Mouse (Mus musculus) central nervous system, embryonic 14 days (tissue): ENCODE data around the gene Mbd5. TPM values are rescaled to one million over a fixed set of nuclear protein-coding genes. Genes with fewer than 3 reads are reported as not detected.

Experiments used
- polyA plus RNA-seq: library from polyadenylated mRNA; depleted of rRNA; stranded (reverse); fragments of >200 nt; gene quantifications from 2 replicates; pipeline ENCODE4 v1.2.3, GENCODE M21; 2012; rRNA removed

The Mbd5 gene
- 20.6 and 21.6 TPM in 2 replicates for polyA plus RNA-seq

GRCm38 (mm10) chr2:48948841-48949584 lies at the start of gene Mbd5:
Gene Mbd5, plus strand, starts transcription at chr2:48949508.

DNA sequence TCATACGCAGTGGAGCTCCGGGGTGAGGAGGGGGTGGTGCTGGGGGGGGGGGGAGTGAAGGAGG lies 776 bp downstream of the Mbd5 start, which contains the start of gene Orc4:
Orc4 (minus strand) TSS at position 26 of the 64 bp plus-strand sequence.

Other genes starting within 250 kb of the Mbd5 start
- 34.2 and 37.1 TPM in 2 replicates for gene Acvr2a, start 135.4 kb upstream of the Mbd5 start, polyA plus RNA-seq
- gene Orc4, start 769 bp downstream of the Mbd5 start, polyA plus RNA-seq = 66.4 and 83.1 TPM in 2 replicates